Mouse (Mus musculus) frontal cortex, postnatal 10 days (tissue): ENCODE data around the gene Ltbp3.

Experiments
- DNase-seq, 2 experiments: peaks; one replicate each; pipeline ENCODE4 v3.0.0; 2022; ENCODE audit warnings: low spot score in 2 of 2, mixed read lengths in 1 of 2

The Ltbp3 gene

DNA sequence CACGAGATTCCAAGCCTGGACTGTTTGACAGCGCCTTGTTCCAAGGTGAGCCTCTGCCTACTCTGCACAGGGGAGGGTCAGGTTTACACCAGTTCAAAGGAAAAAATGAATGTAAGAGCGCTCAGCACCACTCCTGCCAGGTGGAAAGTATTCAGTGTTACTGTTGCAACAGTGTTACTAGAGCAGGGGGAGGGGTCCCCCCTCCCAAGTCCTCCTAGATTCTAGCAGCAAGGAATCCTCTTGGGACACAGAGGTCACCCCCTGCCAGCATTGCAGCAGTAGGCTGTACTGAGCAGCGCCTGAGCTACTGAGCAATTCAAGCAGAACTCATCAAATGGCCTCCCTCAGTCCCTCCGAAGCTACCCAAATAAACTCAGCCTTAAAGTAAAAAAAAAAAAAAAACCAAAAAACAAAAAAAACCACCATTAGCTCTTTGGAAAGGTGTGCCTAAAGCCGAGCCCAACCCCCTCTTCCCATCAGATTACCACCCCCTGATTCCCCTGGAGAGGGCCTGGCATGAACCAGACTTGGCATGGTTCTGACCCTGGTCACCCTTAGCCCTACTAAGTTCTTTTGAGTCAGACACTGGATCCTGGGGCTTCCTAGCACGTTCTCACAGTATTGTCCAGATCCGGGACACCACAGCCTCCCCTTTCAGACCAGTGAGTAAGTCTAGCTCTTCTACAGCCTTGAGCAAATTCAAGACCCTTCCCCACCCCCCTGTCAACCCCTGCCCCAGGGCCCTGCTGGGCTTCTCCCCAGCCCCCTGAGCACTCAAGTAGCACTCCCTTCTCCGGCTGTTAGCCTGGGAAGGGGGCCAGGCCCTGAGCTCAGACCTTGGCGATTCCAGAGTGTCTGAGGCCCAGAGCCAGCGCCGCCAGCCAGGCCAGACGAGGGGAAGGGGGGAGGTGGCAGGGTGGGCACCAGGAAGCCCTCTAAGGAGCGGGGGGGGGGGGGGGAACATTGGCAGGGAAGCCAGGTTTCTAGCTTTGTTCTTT is at the start of gene Ltbp3:
Gene Ltbp3, plus strand, starts transcription at position 585 of the 998 bp plus-strand sequence.
- peak; percentile 60 to 67 for DNase-seq

DNA sequence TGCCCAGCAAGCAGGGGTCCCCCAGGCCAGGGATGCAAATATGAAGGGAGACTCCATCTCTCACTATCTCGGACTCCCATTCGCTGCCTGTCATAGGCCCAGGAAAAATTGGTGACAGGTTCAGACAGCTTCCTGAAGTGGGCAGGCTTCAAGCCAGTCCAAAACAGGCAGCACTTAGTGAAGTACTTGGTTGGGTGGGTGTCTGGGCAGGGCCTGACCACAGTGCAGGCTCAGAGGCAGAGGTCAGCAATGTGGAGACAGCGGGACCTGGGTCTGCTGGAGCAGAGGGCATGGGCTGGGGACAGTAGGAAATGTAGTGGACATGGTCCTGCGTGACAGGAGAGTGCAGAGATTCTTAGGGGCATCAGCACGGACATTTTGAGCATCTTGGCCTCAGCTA is 49.1 kb upstream of the Ltbp3 start:
- no peak for DNase-seq

DNA sequence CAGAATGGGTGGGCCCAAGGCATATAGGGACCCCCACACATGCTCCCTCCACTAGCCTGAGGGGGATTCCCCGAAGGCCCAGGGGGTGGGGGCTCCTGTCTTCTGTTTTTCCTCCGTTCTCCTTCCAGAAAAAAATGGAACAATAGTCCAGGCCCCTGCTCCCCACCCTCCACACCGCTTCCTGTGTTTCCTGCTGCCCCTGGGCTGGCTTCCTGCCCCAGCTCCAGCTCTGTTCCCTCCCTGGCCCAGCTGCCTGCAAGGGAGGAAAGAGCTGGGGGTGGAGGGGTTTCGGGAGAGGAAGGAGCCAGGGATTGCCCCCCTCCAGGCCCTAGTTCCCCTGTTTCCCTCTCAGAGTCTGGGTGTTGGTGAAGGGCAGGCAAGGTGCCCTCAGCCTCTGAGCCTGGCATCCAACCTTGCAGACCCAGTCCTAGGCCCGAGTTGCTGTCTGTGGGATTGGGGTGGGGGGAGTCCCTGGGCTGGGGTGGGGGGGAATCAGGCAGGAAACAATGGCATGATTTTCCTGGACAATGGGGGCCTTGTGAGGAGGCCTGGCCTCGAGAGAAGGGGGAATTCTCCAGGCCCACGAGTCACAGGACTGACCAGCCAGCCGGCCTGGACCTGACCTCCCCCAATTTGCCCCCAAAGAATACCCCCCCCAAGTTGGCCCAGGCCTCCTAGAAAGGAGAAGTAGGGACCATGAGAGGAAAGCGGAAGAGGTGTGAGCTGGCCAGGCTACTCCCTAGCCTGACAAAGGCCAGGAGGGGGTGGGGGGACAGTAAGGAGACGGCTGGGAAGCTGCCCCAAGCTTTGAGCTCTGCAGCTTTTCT is 48.4 kb upstream of the Ltbp3 start:
- DNase-seq: no peak

DNA sequence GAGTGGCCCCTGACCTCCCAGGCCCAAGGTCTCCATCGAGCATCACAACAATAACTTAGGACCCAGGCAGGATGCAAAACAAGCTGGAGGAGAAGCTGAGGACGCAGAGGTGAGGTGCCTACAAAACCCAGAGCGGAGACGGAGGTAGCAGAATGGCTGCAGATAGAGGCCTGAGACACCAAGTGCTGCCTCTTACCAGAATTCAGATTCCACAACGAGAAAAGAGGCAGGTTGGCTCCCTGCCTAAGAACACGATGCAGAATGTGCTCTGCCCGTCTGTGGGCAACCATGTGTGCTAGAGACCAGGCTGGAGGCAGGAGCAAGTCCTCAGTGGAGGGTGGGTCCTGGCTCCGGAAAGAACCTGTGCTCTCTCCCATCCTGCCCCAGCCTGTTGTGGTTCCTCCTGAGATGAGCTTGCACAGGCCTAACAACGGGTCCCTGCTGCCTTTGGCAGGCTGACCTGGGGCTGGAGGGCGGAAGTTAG is 47.7 kb upstream of the Ltbp3 start:
- DNase-seq: no peak

DNA sequence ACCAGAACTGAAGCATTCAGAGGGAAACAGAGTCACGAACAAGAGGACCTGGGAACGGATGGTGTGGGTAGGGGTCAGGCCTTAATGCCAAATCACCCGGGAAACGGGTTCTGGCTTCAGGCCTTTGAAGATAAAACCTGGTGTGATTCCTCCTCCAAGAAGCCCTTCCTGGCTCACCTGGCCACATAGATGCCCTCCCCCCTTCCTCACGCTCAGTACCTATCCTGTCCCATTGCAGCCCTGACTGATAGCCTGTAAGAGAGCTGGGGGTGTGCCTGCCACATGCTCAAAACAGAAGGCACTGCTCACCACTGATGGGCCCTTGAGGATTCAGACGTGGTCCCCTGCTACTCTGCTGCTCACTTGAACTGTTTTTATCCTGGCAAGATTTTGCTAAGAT is 46.9 kb upstream of the Ltbp3 start:
- no peak for DNase-seq

DNA sequence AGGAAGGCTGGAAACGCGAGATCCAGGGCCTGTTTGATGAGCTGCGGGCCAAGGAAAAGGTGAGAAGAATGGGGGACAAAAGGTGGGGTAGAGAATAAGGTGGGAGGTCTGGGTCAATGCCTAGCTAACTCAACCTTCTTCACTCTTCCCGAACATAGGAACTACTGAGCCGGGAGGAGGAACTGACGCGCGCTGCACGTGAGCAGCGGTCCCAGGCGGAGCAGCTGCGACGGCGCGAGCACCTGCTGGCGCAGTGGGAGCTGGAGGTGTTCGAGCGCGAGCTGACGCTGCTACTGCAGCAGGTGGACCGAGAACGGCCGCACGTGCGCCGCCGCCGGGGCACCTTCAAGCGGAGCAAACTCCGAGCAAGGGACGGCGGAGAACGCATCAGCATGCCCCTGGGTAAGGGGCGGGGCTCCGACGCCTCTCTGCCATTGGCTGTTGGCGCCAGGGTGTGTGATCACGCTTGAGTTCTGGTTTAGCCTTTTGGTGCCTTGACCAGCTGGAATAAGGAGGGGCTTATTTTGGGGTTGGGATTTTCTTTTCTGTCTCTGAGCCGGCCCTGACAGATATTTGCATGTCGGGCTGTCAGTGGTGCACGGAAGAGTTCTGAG is 44.7 kb upstream of the Ltbp3 start:
- no peak for DNase-seq

DNA sequence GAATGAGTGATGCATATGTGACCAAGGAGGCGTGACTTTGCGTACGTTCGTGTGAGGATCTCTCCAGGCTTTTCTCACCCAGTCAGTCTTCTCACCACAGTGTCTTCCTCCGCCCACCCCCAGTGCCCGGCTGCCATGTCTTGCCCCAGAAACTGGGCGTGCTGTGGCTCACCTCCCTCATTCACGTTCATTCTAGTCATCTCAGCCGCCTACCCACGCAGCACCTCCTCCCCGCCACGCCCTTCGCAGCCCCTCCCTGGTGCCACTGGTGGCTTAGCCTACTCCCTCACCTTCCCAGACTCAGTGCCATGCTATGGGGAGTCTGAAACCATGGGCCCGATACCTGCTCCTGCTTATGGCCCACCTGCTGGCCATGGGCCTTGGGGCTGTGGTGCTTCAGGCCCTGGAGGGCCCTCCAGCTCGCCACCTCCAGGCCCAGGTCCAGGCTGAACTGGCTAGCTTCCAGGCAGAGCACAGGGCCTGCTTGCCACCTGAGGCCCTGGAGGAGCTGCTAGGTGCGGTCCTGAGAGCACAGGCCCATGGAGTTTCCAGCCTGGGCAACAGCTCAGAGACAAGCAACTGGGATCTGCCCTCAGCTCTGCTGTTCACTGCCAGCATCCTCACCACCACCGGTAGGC is 36.4 kb upstream of the Ltbp3 start, which contains the start of gene Kcnk7:
Gene Kcnk7, plus strand, starts transcription at position 205 of the 638 bp plus-strand sequence.
- DNase-seq: no peak

DNA sequence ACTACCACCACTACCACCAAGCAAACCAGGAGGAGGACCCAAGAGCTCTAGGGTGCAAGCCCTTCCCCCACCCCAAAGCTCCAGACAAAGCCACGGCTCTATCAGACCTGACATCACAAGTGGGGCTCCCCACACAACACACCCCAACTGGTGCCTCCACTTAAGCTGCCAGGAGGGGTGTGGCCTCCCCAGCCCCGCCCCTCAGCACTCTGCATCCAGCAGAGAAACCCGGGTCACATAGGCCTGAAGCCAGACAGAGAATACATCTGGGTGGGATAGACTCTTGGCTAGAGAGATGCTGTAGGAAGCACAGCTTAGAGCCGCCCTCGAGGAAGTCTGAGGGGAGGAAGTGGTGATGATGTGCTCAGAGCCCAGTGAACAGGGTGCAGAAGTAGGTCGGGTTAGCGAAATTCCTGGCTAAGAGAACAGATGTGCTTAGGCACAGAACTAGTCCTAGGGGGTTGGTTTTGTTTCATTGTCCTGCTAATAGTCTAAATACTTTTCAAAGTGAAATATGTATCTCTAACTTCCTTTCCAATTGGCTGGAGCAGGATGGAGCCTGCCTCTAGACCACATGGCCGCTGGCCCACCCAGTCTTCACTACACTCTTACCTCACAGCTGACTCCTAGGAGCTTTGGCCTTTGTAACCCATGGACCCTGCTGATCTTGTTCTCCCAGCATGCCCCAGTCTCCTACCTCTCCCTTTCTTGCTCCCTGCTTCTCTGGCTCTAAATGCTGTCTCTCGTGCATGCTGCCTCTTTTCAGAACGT is 35.7 kb upstream of the Ltbp3 start:
- no peak for DNase-seq

DNA sequence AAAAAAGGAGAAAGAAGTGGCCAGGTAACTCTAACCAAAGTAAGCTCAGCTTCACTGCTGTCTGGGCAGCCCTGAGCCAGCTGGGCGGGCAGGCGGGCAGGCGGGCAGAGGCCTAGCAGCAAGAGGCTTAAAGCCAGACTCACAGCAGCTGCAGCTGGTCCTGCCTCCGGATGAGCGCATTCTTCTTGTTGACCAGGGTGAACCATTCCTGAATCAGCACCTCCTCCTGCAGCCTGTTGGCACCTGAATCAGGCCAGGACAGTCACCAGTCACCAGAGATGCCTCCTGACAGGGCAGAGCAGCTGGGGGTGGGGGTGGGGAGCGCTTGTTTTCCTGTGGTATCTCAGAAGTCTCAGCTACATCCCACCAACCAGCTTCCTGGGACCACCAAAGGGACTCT is 30.6 kb upstream of the Ltbp3 start:
- DNase-seq: no peak

DNA sequence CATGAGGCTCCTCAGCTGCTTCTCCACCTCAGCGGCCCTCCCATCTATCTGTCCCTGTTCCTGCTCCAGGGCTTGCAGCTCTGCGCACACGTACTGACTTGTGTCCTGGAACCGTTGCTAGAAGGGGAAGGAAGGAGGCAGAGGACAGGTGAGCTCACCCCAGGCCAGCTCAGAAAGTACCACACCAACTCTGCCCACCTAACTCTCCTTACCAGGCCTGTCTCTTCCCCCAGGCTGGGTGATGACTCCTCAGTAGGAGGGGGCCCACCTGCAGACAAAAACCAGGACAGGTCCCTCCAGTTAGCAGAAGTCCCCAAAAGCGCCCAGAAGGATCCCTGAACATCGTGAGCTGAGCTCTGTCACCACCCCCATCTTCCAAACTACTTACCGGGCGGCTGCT is 30.1 kb upstream of the Ltbp3 start:
- DNase-seq: no peak

DNA sequence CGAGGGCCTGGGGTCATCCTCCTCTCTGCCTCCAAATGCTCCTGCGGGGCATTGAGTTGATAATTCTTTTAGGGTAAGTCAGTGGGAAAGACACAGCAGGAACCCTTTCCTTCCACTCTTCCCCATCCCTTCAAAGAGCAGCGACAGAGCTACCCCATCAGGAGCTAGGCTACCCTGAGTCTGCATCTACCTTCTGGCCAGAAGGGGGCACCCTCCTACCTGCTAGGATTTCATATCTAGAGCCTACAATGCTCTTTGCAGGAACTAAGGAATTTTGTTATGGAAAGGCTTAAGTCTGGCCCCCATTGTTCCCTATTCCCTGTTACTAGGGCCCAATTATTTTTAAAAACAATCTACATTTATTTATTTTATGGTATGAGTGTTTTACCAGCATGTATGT is 29.5 kb upstream of the Ltbp3 start:
- DNase-seq: peak in 1 of 2 experiments; percentile 67

DNA sequence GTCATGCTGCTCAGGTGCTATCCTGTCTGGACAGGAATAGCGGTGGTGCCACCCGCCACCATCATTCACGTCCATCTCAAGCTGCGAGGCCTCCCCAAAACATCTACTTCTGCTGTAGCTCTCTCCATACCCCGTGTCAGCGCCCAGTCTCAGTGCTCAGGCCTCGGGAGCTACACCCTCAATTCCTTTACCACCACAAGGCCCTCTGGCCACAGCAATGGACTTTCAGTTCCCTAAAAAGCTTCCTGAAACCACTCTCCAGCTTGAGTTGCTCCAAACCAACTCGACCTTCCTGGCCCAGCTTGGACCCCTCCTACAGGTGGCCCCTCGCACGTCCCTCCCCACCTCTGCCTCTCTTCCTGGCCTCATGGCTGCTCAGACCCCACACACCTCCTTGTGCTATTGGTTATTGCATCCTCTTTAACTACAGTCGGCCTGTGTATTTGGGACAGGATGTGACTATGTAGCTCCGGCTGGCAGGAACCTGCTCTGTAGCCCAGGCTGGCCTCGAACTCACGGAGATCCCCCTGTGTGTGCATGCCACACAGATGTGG is 28.7 kb upstream of the Ltbp3 start:
- no peak for DNase-seq

DNA sequence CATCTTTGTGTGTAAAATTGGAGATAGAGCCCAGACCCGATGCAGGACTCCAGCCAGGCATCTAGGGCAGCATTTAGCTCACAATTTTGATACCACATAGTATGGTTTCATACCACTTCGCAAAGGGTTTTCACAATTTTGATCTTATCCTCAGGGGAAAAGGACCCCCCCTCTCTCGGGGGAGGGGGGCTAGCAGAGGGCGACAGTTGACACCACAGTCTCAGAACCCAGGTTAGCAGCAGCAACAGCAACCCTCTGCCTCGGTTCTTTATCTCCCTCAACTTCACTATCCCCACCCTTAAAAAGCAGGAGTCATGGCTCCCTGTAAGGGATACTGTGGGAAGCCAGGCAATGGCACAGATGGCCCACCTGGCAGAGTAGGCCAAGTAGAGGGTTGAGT is 27.4 kb upstream of the Ltbp3 start:
- no peak for DNase-seq

DNA sequence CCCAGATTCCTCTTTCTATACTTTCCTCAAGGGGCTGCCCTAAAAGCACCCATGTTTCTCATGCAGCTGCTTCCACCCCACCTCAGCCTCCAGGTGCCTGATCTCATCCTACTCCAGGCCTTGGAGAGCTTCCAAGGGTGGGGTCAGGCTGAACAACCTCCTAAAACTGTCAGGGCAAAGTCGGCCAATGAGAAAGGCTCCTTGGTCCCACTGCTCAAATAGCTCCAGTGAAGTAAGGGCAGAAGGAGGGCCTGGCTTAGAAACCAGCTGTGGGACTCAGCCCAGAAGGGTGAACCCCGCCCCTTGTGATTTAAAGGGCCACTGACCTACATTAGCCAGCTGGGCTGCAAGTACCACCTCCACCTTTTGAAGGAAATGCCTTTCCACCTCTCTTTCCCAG is 27.0 kb upstream of the Ltbp3 start:
- DNase-seq: no peak

DNA sequence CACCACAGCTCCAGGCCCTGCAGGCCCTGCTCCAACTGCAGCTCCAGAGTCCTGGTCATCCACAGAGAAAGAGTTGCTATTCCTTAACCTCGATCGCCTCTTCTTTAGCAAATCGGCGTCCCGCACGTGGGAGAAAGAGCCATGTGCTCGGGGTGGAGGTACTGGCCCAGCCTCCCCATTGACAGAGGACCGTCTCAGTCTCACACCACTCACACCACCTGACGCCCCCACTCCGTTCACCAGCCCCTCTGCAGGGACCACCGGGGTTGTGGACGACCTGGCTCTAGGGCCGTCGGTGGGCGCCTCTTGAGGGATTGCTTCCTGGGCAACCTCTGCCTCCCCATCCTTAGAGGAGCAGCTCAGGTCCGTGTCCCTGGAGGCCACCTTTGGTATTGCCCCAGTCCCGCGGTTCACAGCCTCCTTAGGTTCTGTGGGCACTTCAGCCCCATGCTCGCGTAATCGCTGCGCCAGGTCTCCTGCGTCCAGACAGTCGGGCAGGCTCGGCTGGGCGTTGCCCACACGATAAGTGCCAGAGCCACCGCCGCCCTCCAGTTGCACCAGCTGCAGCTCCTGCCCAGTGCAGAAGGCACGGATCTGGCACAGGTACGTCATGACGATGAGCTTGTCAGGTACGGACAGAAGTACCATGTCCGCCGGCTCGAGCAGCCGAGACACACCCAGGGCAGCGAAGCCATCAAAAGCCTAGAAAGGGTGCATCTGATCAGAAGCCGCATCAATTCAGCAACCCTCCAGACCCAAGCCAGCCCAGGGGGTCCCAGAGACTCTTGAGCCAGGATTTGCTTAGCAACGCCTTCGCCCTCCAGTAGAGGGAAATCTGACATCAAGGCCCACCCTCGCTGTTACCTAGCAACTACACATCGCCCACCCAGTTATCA is 24.7 kb upstream of the Ltbp3 start:
- peak in 1 of 2 experiments; percentile 63 for DNase-seq

DNA sequence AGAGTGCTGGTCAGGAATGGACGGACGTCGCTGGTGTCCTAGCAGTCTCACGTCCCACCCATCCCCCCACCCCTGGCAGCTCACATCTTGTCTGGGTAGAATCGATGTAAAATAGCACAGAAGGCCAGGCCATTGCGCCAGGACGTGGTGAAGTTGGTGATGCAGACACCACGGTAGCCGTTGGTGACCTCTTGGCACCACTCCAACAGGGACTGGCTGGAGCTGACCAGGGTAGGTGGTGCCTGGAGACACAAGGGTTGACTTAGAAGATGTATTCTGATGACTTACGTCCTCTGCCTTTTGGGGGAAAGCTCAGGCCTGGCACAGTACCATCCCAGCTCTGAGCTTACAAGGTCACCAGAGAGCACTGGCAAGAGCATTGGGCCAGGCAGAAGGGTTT is 23.7 kb upstream of the Ltbp3 start:
- no peak for DNase-seq

DNA sequence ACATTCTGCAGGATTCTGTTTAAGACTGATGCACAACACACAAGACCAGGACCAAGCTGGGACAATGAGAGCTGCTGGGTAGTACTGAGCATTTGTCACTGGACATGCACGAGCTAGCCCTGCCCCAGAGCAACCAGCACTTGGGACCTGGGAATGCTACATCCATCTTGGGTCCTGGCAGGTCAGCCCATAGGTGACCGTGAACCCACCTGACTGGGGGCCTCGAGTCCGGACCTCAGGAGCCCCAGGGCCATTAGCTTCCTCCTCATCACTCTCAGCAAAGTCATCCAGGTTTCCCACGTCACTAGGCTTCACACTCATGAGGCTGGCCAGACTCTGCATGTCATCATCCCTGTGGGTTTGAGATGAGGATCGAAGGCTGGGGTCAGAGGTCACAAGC is 19.5 kb upstream of the Ltbp3 start:
- DNase-seq: no peak

DNA sequence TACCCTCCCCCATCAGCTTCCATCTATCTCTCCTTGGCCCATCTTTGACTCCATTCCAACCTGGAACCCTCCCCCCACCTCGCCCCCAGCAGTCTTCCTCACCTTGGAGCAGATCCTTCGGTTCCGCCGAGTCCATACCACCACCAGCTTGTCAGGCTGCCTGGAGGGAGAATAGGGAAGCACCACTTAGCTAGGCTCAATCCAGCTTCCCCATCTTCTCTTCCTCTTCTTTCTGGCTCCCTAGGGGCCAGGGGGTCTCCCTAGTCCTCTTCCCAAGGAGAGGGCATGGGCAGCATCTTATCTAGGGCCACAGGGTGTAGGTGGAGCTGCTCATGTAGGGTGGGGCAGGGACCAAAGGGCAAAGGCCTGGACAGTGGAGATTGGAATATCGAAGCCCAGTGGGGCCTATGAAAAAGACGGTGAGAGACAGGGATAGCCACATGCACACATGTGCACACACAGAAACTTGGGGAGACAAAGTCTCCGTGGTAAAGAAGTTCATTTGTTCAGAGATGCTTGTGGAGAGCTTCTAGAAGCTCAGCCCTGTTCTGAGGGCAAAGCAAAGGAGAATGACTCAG is 17.8 kb upstream of the Ltbp3 start:
- DNase-seq: no peak

DNA sequence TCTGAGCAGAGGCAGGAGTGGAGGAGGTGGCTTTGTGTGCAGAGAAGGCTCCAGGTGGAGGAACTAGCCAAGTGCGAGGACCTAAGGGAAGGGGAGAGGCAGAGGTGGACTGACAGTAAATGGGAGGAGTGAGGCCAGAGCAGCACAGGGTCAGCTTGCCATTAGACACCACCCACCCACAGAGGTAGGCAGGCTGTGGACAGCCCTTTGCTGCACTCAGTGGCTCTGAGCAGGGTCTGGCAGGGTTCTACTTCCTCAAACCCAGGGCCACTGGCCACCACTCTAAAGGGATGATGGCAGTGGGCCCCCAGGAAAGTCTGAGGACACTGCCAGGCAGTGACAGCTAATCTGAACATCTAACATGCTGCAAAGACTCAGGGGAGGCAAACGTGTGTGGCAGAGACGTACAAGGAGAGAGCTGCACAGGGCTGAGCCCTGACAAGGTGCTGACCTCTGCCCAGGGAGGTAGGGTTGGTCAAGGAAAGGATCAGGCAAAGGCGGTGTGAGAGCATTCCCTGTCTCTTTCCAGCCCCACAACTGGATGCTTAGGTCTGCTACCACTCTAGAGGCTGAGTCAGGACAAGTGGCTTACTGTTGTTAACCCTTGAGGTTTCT is 16.7 kb upstream of the Ltbp3 start:
- DNase-seq: no peak
